Mouse (Mus musculus) lung, postnatal 0 days (tissue): ENCODE measurements at regions not wholly inside any gene's neighbourhood (a gene's known extent, or its start where the extent isn't known, plus 50 kb on each side); places are given as distances from the start of the nearest gene placed in this dataset.

Source experiments
- CTCF ChIP-seq: IDR thresholded peaks from 2 replicates; pipeline ENCODE4 v1.5.1; 2016; ENCODE audit warnings: antibody characterized with exemption, mild to moderate bottlenecking
- EP300 ChIP-seq: IDR thresholded peaks from 2 replicates; pipeline ENCODE4 v1.6.1; 2016; ENCODE audit warnings: antibody characterized with exemption, mild to moderate bottlenecking, control low read depth

DNA sequence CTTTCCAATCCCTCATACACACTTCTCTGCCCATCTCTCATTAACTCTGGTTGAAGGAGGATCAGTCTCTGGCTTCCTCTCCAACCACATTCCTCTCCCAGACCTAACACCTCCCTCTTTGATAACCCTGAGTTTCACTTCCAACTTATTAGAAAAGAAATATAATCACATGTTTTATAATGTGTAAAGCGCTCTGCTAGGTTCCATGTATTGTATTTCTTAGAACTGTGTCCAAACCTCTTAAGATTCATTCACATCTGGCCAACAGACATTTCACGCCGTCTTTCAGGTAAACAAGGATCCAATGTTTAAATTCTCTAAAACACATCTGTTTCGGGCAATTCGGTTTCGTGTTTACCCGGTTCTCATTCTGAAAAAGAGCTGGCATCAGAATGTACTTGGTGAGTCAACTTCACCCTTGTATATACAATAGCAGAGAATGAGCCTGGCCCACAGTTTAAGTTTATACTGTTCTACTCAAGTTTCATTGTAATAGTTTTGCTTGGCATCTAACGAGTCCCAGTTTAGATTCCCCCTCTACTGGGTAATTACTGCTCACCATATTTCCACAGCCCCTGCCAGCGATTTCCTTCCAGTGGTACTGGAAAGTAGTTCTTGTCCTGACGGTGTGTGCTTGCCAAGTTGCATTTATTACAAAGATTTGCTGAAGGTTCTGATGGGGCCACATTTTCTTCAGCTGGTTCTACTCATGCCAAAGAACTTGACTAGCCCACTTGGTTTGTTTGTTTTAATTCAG, 103.8 kb upstream of the Mme start:
- TF ChIP-seq CTCF (no peak), EP300 (no peak)
